Mouse (Mus musculus) liver, adult 2 months (tissue): Measurements from ENCODE around the gene Gm15557.

Experiments used
- CTCF ChIP-seq: fragments of 200-500 bp; IDR thresholded peaks from 2 replicates; pipeline ENCODE4 v1.5.1; 2011; ENCODE audit warnings: low read depth, low read length, control low read depth
- POLR2A ChIP-seq: fragments of 200-500 bp; IDR thresholded peaks from 2 replicates; pipeline ENCODE4 v1.6.1; 2011; ENCODE audit warnings: low read length, control low read depth; ENCODE audit not compliant: insufficient read depth; ENCODE audit errors: extremely low read depth

DNA sequence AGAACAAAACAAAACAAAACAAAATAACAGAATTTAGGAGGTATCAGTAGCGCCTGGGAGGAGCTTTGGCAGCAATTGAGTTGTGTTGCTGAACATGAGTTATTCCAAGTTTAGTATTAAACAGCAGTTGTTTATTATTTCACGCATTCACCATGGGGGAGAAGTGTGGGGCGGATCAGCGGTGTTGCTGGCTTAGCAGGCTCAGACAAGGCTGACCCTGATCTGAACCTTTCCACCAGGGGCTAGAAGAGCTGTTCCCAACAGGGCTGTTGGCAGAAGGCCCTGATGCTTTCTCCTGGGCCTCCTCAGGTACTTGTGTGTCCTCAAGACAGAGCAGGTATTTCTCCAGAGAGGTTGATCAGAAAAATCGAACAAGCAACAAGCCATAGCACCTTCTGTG, 19.5 kb downstream of the Gm15557 start:
- no peak for TF ChIP-seq POLR2A
- no peak for TF ChIP-seq CTCF
